Mouse (Mus musculus) MEL (cell line): ENCODE data around the gene Nup188. TPM values are rescaled to one million over a fixed set of nuclear protein-coding genes. Genes with fewer than 3 reads are reported as not detected.

Source experiments
- DNase-seq: peaks from one replicate; pipeline ENCODE4 v3.0.0; 2011; ENCODE audit warnings: low read depth, low spot score
- H3K27ac ChIP-seq: 2 replicates; pipeline ENCODE4 v1.5.1; 2012; ENCODE audit warnings: low read depth, mild to moderate bottlenecking, control low read depth, low read length, moderate library complexity; ENCODE audit not compliant: control insufficient read depth
- H3K27me3 ChIP-seq, 2 experiments: fragments of 150-350 bp in 1 of 2; sonication (generic) in 1 of 2; 2 replicates each; pipeline ENCODE4 v1.6.1; 2012; ENCODE audit warnings: low read length in 2 of 2, mild to moderate bottlenecking in 2 of 2, improper control_type of control experiment in 1 of 2, moderate library complexity in 1 of 2; ENCODE audit not compliant: insufficient read depth in 2 of 2, control insufficient read depth in 1 of 2
- H3K36me3 ChIP-seq, 2 experiments: 2 replicates each; pipeline ENCODE4 v1.6.1; 2012 to 2014; ENCODE audit warnings: low read length in 2 of 2, improper control_type of control experiment in 1 of 2, inconsistent platforms in 1 of 2, mild to moderate bottlenecking in 1 of 2; ENCODE audit not compliant: insufficient read depth in 2 of 2, control insufficient read depth in 1 of 2
- H3K4me1 ChIP-seq, 2 experiments: fragments of 150-350 bp in 1 of 2; sonication (generic) in 1 of 2; 2 replicates each; pipeline ENCODE4 v1.6.1; 2012; ENCODE audit warnings: low read length in 2 of 2, improper control_type of control experiment in 1 of 2, mild to moderate bottlenecking in 1 of 2; ENCODE audit not compliant: insufficient read depth in 2 of 2, control insufficient read depth in 1 of 2
- H3K4me3 ChIP-seq, 2 experiments: fragments of 150-350 bp in 1 of 2; sonication (generic) in 1 of 2; 2 replicates each; pipeline ENCODE4 v1.5.1; 2012; ENCODE audit warnings: low read depth in 2 of 2, low read length in 2 of 2, mild to moderate bottlenecking in 2 of 2, moderate library complexity in 2 of 2, control low read depth in 1 of 2, improper control_type of control experiment in 1 of 2; ENCODE audit not compliant: control insufficient read depth in 1 of 2, insufficient read depth in 1 of 2
- H3K79me2 ChIP-seq: 2 replicates; pipeline ENCODE4 v1.6.1; 2012; ENCODE audit warnings: mild to moderate bottlenecking, low read length, moderate library complexity; ENCODE audit not compliant: control insufficient read depth, poor library complexity, insufficient read depth
- H3K9ac ChIP-seq: 2 replicates; pipeline ENCODE4 v1.6.1; 2012; ENCODE audit warnings: low read depth, mild to moderate bottlenecking, control low read depth, low read length, moderate library complexity; ENCODE audit not compliant: control insufficient read depth, poor library complexity, severe bottlenecking
- H3K9me3 ChIP-seq: fragments of 150-350 bp; sonication (generic); replicated peaks from 2 replicates; pipeline ENCODE4 v1.6.1; 2012; ENCODE audit warnings: mild to moderate bottlenecking, low read length, improper control_type of control experiment, moderate library complexity; ENCODE audit not compliant: insufficient read depth
- BHLHE40 ChIP-seq: IDR thresholded peaks from 2 replicates; pipeline ENCODE4 v1.6.1; 2012; ENCODE audit warnings: low read depth, mild to moderate bottlenecking, inconsistent platforms, low read length, improper control_type of control experiment, borderline replicate concordance
- E2F4 ChIP-seq: IDR thresholded peaks from 2 replicates; pipeline ENCODE4 v1.6.1; 2011; ENCODE audit warnings: low read depth, low read length, improper control_type of control experiment, borderline replicate concordance
- ELF1 ChIP-seq: IDR thresholded peaks from 2 replicates; pipeline ENCODE4 v1.6.1; 2014; ENCODE audit warnings: low read depth, mild to moderate bottlenecking, inconsistent platforms, low read length, improper control_type of control experiment, moderate library complexity
- EP300 ChIP-seq, 2 experiments: IDR thresholded peaks; 2 replicates each; pipeline ENCODE4 v1.6.1; 2011; ENCODE audit warnings: improper control_type of control experiment in 2 of 2, low read length in 2 of 2, low read depth in 1 of 2, mild to moderate bottlenecking in 1 of 2
- GABPA ChIP-seq: IDR thresholded peaks from 2 replicates; pipeline ENCODE4 v1.6.1; 2012; ENCODE audit warnings: low read depth, mild to moderate bottlenecking, inconsistent platforms, low read length, improper control_type of control experiment, moderate library complexity
- HCFC1 ChIP-seq: IDR thresholded peaks from 2 replicates; pipeline ENCODE4 v1.6.1; 2012; ENCODE audit warnings: low read depth, mild to moderate bottlenecking, inconsistent platforms, low read length, improper control_type of control experiment, moderate library complexity
- JUND ChIP-seq: IDR thresholded peaks from 2 replicates; pipeline ENCODE4 v1.6.1; 2011; ENCODE audit warnings: low read depth, mild to moderate bottlenecking, improper control_type of control experiment, low read length
- MEF2A ChIP-seq: IDR thresholded peaks from 2 replicates; pipeline ENCODE4 v1.6.1; 2014; ENCODE audit warnings: low read depth, mild to moderate bottlenecking, inconsistent platforms, low read length, improper control_type of control experiment; ENCODE audit not compliant: poor library complexity, insufficient replicate concordance, severe bottlenecking; ENCODE audit errors: extremely low read depth
- MYC ChIP-seq: IDR thresholded peaks from 2 replicates; pipeline ENCODE4 v1.6.1; 2011; ENCODE audit warnings: low read depth, mild to moderate bottlenecking, low read length, improper control_type of control experiment, moderate library complexity
- NRF1 ChIP-seq: IDR thresholded peaks from 2 replicates; pipeline ENCODE4 v1.6.1; 2014; ENCODE audit warnings: low read depth, mild to moderate bottlenecking, inconsistent platforms, low read length, improper control_type of control experiment, moderate library complexity; ENCODE audit not compliant: poor library complexity, insufficient read depth, severe bottlenecking
- POLR2A ChIP-seq, 2 experiments: IDR thresholded peaks; 2 replicates each; pipeline ENCODE4 v1.6.1; 2011 to 2012; ENCODE audit warnings: low read length in 2 of 2, mild to moderate bottlenecking in 2 of 2, control low read depth in 1 of 2, improper control_type of control experiment in 1 of 2, low read depth in 1 of 2, moderate library complexity in 1 of 2; ENCODE audit not compliant: control insufficient read depth in 1 of 2, insufficient read depth in 1 of 2, poor library complexity in 1 of 2
- POLR2AphosphoS2 ChIP-seq: IDR thresholded peaks from 2 replicates; pipeline ENCODE4 v1.6.1; 2011; ENCODE audit warnings: low read length, improper control_type of control experiment
- POLR2AphosphoS5 ChIP-seq: IDR thresholded peaks from 2 replicates; pipeline ENCODE4 v1.6.1; 2012; ENCODE audit warnings: low read depth, borderline replicate concordance, mild to moderate bottlenecking, inconsistent platforms, low read length, moderate library complexity, mixed read lengths
- RAD21 ChIP-seq: IDR thresholded peaks from 2 replicates; pipeline ENCODE4 v1.6.1; 2011; ENCODE audit warnings: mild to moderate bottlenecking, low read depth, low read length, improper control_type of control experiment
- RCOR1 ChIP-seq: IDR thresholded peaks from 2 replicates; pipeline ENCODE4 v1.6.1; 2012; ENCODE audit warnings: low read depth, mild to moderate bottlenecking, inconsistent platforms, low read length, improper control_type of control experiment
- TAL1 ChIP-seq: IDR thresholded peaks from 2 replicates; pipeline ENCODE4 v1.6.1; 2012; ENCODE audit warnings: mild to moderate bottlenecking, inconsistent platforms, low read length, moderate library complexity, mixed read lengths
- TBP ChIP-seq: IDR thresholded peaks from 2 replicates; pipeline ENCODE4 v1.8.0; 2011; ENCODE audit warnings: low read depth, low read length, improper control_type of control experiment
- TCF12 ChIP-seq: IDR thresholded peaks from 2 replicates; pipeline ENCODE4 v1.6.1; 2014; ENCODE audit warnings: low read depth, mild to moderate bottlenecking, inconsistent platforms, low read length, improper control_type of control experiment, moderate library complexity
- USF1 ChIP-seq: IDR thresholded peaks from 2 replicates; pipeline ENCODE4 v1.6.1; 2014; ENCODE audit warnings: low read depth, mild to moderate bottlenecking, inconsistent platforms, low read length, improper control_type of control experiment, moderate library complexity
- ZC3H11A ChIP-seq: IDR thresholded peaks from 2 replicates; pipeline ENCODE4 v1.6.1; 2012; ENCODE audit warnings: low read depth, mild to moderate bottlenecking, inconsistent platforms, low read length, improper control_type of control experiment
- ZMIZ1 ChIP-seq: IDR thresholded peaks from 2 replicates; pipeline ENCODE4 v1.6.1; 2012; ENCODE audit warnings: low read depth, mild to moderate bottlenecking, inconsistent platforms, low read length, improper control_type of control experiment, moderate library complexity
- polyA plus RNA-seq, 2 experiments: library from polyadenylated mRNA; stranded (reverse) in 1 of 2; unstranded in 1 of 2; fragments of >175 nt in 1 of 2; fragments of >200 nt in 1 of 2; gene quantifications; 2 replicates each; pipeline versions ENCODE4 v1.2.1 to v1.2.4; 2012; ENCODE audit warnings: low replicate concordance in 2 of 2, low read depth in 1 of 2; ENCODE audit not compliant: insufficient read length in 2 of 2, insufficient read depth in 1 of 2, missing spikeins in 1 of 2
- total RNA-seq: library from RNA; depleted of rRNA; stranded (reverse); fragments of 300-350 nt; gene quantifications from 2 replicates; pipeline ENCODE4 v1.2.3, GENCODE M21; 2012

Nup188 gene
- total and polyA plus RNA-seq, 3 experiments: 58.6 to 119 TPM; not detected in 1

GRCm38 (mm10) chr2:30253809-30254208, 32.4 kb upstream of the Nup188 start:
- no peaks in the 10 kb centered on the region for H3K79me2 ChIP-seq
- no peak overlapping the region for H3K27ac ChIP-seq
- H3K27me3 ChIP-seq: no peaks in the 10 kb centered on the region
- H3K36me3 ChIP-seq: peaks cover under 1 to 9% of the 10 kb centered on the region in 2 experiments; a peak in 3 of 4 replicates
- no peak for TF ChIP-seq JUND
- no peak for TF ChIP-seq POLR2AphosphoS2
- TF ChIP-seq MEF2A: no peak
- no peak for TF ChIP-seq ZC3H11A
- TF ChIP-seq, all 39 proteins: peak for 0
- H3K9me3 ChIP-seq: no peaks in the 10 kb centered on the region
- peaks cover 5 to 8% of the 10 kb centered on the region in 2 experiments for H3K4me1 ChIP-seq
- no peak overlapping the region for H3K4me3 ChIP-seq
- no peak overlapping the region for H3K9ac ChIP-seq
- no peak for DNase-seq

- Histone ChIP-seq H3K79me2 (no peaks in the 10 kb centered on the region), H3K9me3 (no peaks in the 10 kb centered on the region), H3K27me3 (no peaks in the 10 kb centered on the region), H3K4me3 (no peak overlapping the region), H3K9ac (no peak overlapping the region), H3K4me1 (peaks cover 5 to 8% of the 10 kb centered on the region in 2 experiments), H3K36me3 (peaks cover 0 to 9% of the 10 kb centered on the region in 2 experiments; a peak in 3 of 4 replicates), H3K27ac (no peak overlapping the region)
- TF ChIP-seq TBP: no peak
- TF ChIP-seq MEF2A: no peak
- no peak for TF ChIP-seq E2F4
- no peak for TF ChIP-seq ELF1
- TF ChIP-seq RCOR1: no peak
- TF ChIP-seq USF1: no peak
- TF ChIP-seq NRF1: no peak
- no peak for TF ChIP-seq POLR2A (IDR thresholded peaks at IDR 0.05; ENCODE audit: control insufficient read depth in 1 of 2, insufficient read depth in 1 of 2, low read depth in 1 of 2, low read length in 2 of 2, poor library complexity in 1 of 2)
- TF ChIP-seq RAD21: no peak
- no peak for TF ChIP-seq TAL1
- no peak for TF ChIP-seq POLR2AphosphoS5
- TF ChIP-seq GABPA: no peak
- TF ChIP-seq ZMIZ1: no peak
- TF ChIP-seq BHLHE40: no peak
- no peak for TF ChIP-seq EP300 (IDR thresholded peaks at IDR 0.05; ENCODE audit: low read depth in 1 of 2, low read length in 2 of 2)
- TF ChIP-seq HCFC1: no peak
- no peak for TF ChIP-seq MYC
- TF ChIP-seq TCF12: no peak
- no peak for DNase-seq
These were observed 30.4 kb upstream of the Nup188 start for GRCm38 (mm10) chr2:30255631-30256395.
